Mouse (Mus musculus) frontal cortex, postnatal 14 days (tissue): ENCODE measurements at regions not wholly inside any gene's neighbourhood (a gene's known extent, or its start where the extent isn't known, plus 50 kb on each side); places are given as distances from the start of the nearest gene placed in this dataset.

ENCODE experiments used
- DNase-seq, 2 experiments: peaks; one replicate each; pipeline ENCODE4 v3.0.0; 2022; ENCODE audit warnings: low spot score in 2 of 2

DNA sequence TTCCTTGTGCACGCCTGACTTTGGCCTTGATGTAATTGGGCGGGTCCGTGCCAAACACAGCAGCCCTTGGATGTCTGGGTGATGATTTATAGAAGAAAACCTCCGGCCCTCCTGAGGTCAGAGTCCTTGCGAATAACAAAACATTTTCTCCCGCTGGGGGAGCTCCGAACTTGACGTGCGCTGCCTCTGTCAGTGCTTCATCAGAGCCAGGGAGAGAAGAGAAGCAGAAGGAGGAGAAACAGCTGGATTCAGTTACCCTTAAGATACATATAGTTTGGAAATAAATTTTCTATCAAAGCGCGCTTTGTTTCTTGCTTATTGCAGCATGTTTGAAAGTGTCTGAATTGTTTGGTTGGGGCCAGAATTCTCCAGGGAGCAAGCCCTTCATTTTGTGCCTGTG lies 225.2 kb upstream of the Myocd start:
- no peak for DNase-seq

DNA sequence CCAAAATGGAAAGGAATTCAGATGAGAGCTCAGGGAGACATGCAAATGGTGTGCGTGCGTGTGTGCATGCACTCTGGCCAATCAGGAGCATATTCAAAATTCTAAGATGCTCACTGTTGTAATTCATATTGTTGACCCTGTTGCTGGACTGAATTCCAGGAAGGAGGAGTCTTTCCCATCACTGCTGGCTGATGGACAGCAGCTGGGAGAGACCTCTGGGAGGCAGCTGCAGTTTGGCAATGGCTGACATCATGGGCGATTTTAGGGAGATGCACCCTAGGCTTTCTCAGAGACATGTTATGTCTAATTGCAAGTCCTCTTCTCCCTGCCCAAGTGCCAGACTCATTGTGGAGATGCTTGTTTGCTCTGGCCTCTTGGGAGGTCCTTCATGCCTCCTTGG lies 220.6 kb upstream of the Myocd start:
- DNase-seq: no peak

DNA sequence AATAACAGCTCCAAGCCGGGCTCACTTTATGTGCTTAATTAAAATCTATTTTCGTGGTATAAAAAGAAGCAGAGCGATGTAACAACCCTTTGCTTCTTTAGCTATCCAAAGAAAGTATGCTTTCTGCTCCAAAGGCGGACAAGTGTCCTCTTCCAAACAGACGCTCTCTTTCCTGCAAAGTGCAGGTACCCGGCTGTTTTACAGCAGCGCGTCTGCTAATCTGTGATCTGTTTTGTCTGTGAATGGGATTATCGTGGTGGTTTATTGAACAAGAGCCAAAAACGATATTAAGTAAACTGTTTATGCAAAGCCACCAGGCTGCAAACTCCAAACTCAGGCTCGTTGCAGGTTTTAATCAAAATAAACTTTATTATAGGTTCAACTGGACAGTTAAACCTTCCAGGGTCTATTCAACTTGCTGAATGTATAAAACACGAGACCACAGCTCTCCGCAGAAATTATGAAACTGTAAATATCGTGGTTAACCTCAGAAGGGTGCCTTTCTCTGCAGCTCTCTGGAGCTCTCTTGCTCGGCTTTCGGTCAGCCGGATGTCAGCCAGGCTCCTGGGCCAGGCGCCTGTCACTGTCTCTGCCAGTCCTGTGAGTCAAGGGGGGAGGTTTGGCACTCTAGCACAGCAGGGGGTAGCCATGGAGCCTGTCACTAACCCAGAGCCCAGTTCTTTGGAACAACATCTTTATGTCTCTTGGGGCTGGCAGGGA lies 206.2 kb upstream of the Myocd start:
- no peak for DNase-seq

DNA sequence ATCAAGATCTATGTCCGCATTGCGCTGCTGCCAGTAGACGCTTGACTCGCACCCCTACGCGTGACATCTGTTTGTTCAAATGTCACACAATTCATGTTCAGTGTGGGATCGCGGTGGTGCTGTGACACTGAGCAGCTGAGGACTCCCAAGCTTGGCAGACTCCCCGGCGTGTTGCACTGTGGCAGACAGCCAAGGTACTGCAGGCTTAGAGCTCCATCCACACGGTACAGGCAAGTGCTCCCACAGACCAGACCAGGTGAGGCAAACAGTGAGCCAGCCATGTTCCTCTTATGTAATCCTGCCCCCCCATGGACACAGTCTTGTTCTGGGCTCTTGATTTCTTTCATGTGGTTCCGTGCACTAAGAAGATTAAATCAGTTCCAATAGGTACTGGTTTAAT lies 205.5 kb upstream of the Myocd start:
- peak; percentile 53 to 64 for DNase-seq

DNA sequence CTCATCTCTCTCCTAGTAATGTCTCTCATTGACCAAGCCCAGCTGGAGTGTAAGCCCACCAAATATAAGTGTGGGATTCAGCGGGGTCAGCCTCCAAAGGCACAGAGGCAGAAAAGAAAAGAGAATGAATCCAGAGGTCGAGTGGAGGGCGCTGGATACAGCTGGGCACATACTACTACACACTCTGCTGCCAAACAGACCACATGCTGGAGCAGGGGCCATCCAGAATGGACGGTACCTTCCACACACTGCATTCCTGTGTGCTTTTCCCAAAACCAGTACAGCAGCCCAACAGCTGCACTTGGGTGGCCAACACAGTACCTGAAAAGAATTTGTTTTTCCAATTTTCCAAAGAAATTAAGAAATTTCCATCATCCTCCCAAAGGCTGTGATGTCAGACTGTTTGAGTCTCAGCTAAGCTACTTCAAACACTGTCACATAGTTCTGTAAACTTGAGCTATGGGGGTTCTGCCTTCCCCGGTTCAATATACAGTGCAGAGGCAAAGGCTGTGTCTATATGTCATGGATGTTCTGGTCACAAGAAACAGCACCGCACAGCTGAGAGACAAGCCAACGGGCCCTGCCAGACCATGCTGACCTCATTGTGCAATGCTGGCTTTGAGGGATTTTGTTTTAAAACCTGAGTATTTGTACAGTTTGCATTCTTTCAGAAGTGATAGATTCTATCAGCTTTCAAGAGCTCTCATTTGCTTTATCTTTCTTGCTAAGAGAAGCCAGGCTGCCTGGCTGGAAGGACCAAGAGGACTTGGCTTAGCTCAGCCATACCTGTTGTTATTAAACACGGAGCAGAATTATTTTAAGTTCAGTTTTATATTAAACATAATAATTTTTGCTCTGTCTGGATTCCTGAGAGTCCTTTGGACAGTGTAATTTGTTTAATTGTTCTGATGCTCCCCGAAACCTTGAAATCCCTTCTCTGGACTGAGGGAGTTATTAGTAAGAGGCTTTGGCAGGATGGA lies 200.3 kb upstream of the Myocd start:
- DNase-seq: no peak

DNA sequence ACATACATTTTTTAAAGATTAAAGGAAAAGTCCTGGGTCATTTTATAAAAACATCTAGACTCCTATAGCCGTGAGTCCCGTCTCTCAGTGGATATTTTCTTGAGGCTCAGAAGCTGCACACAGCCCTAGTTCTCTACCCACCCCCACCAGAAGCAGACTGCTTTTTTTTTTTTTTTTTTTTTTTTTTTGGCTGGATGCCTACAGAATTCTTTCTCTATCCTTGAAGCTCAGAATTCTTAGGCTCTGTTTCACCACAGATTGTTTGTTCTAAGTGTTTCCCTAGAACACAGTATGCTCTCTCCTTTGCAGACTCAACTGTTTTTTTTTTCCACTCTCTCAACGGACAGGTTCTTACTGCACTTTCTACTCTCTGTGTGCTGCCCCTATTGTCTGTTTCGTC lies 191.3 kb upstream of the Myocd start:
- no peak for DNase-seq

DNA sequence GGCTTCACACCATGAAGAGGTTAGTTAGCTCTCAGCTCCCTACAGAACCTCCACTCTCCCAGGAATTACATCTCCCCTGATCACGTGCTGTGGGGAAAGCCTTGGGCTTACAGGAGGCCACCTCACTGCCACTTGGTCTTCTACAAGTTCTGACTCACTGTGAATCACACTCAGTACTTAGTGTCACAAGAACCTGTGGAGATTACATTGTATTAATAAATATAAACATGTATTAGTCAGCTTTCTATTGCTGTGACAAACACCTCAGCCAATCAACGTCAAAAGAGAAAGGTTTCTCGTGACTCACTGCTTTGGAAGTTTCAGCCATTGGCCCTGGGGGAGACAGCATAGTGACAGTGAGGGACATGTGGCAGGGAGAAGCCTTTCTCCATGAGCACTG lies 178.6 kb upstream of the Myocd start:
- DNase-seq: no peak

DNA sequence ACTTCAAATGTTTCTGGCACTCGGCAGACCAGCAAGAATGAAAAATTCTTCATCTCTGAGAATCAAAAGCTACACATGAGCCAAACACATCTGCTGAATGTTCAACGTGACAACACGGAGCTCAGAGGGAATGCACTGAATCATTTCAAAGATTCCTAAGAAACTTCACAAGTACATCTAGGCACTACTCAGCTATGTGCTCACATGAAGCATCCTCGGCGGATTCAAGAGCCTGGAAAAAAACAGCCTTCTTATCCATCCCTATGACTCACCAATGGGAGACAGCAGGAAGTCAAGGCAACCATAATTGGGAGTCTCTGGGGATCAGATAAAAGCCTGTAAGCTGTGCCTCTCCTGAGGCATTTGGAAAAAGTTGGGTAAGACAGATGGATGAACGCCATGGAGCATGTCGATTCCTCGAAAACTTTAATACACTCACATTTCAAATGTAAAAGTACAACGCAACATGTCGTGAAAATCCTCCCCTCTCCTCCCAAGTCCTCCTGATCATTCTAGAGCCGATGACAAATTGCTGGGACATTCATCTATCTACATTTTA lies 173.8 kb upstream of the Myocd start:
- DNase-seq: peak in 1 of 2 experiments; percentile 5

DNA sequence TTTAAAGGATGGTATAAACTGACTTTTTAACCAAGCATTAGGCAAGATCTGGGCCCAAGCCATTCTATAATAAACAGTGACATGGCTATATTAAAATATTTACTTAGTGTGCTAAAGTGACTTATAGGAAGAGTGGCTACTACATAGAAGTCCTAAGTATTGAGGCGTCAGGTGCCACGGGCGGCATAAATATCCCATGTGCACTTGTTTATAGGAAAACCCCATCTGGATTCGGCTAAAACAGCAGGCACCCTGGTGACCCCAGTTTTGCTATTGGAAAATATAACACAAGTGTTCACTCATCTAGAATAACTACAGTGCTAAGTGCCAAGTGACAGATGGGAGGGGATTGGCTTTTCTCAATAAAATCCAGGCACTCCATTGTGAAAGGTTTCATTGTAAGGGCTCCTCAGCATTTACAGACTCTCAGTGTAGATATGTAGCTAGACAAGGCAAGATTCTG lies 165.9 kb upstream of the Myocd start:
- no peak for DNase-seq

DNA sequence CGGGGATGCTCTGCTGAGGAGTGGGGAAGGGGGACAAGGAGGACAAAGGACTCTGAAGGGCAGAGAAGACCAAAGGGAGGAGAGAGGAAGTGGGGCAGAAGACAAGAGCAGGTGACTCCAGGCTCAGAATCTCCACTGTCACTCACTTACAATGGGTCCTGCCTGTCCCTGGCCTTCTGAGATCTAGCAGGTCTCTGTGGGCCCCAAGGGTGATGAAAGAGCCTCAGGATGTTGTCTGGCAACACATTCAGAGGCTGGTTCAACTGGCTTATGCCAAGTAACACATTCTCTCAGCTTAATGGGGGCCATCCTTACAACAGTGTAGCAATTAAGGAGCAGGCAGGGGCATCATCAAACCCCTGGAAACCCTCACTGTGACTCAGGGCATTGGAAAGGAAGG lies 152.1 kb upstream of the Myocd start:
- DNase-seq: no peak

DNA sequence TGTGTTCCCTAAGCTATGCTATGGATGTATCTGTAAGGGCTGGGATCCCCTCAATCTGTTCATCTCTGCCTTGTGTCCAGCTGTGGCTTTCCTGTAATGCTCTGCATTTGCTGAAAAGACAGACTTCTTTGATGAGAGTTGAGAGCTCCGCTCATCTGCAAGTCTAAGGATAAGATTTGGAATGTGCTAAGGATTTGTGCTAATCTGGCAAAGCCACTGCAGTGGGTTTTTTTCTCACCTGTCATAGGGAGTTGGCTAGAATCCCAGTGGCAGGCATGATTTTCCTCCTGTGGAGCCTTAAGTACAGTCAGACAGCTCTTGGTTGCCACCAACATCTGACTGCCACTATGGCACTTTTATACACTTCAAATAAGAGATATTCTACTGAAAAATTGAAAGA lies 138.8 kb upstream of the Myocd start:
- DNase-seq: peak; percentile 11 to 19

DNA sequence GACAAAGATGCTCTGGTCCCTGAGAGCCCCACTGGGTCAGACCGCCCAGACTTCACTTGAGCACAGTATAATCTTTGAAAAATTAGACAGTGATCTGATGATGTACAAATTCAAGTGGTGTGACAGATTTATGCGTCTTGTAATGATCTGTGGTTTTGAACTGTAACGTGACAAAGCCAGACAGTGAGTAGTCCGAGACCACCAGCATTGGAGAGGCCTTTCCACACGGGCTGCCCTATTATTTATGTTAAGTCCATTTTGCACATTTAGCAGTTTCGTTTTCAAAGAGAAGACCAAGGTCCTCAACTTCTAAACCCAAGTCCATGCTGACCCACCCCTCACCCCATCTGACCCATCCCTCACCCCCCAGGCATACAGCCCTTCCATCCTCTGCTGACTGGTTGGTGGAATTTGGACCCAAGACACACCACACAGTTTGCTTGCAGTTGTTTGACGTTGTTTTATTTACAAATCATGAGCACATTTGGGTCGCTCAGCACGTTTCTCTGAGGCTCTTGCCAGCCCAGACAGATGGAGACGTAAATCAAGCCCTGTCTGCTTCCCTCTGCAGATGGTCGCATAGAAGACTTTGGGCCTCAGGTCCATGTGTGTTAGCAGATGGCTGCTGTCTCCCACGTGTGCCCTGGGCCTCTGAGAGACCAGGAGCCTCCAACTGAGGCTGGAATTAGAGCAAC lies 132.8 kb upstream of the Myocd start:
- no peak for DNase-seq

DNA sequence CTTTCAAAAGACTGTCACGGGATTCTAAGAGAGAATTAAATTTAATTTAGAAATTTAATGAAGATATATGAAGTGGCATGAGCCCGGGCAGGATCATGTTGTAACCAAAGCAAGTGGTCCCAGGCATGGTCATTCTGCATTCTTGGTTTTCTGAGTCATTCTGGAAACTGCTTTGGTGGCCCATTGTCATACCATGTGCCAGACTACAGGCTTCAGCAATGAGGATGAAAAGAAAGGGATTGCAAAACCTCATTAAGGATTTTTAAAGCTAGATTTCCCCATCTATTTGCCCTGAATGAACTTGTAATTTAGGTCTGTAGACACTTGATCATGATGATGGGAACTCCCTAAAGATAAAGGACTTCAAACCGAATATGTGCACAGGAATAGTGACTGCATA lies 119.4 kb upstream of the Myocd start:
- no peak for DNase-seq

DNA sequence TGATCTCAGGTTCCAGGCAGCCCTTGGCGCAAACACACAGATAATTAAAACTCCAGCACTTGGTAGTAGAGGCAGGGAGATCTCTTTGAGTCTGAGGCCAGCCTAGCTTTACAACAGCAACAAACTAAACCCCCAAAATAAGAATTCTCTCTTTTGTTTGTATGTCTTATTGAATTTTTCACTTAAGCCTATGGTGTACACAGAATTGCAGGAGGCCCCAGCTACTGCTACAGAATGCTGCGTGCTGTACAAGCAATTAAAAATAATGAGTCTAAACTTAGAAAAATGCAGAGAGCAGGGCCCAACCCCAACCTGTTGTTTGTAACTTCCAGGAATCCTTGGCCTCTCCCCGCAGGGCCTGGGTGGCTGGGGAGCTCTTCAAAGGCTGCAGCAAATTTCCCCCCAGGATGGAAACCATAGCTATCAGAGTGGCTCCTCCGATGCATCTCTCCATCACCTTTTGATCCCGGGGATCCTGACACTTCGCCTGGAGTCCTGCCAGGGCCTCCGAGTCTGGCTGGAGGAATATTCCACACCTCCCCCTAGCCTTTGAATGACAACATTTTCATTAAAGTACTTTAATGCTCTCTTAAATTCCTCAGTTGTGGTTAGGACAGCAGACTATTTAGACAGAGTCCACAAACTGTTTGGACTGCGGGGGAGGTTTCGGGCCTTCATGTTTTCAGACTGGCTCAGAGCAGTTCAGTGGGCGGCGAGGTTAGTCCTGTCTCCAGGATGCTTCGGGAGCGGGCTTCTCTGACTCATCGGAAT lies 116.7 kb upstream of the Myocd start:
- no peak for DNase-seq

DNA sequence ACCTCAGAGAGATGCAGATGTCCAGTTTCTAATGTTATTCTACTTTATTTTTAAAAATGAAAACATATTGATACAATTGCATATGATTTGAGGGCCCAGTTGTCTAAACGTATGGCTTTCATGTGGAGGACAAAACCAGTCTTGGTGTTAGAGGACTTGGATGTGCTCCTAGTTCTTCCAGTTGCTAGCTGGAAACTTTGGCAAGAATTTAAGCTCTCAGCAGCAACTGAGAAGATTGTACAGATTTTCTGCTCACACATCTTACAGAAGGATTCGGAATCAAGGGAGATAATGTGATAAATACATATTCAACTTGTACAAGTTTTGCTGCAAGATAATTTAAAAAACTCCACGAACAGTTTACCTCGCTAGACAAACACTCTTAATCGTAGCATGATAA lies 105.6 kb upstream of the Myocd start:
- DNase-seq: no peak

DNA sequence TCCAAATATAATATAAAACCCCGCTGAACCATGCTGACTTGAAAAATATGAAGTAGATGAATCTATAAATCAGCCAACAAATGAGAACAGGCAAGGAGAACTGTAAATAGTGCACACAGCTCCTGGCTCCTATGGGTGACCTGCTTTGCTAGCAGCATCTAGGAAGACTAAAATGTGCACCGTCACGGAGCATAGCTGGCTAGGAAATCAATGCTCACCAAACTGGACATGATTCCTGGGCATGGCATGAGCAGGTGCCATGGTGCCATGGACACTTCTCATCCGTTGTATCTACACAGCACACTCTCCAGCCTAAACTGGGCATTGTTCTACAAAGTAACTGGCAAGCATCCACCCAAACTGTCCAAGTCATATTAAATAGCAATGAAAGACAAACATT lies 103.3 kb upstream of the Myocd start:
- no peak for DNase-seq

DNA sequence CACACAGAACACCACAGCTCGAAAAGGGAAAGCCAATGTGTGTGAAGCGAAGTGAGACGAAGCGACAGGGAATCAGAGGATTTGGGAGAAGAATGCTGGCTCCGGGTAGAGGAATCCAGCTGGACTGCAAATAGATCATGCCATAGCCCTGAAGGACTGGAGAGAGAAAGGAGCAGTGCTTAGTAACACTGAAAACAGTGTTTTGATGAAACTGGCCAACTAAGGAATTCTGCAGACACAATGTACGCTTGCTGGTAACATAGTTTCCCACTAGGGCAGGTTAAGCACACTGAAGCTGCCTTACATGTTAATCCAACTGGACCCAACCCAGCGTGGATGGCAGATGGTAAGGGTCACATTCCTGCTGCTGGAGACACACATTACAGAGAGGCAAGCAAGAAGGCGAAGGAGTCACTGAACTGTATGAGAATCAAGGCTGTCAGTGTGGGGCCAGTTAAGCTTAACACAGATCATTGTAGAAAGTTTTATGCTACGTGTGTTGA lies 102.6 kb upstream of the Myocd start:
- DNase-seq: no peak

DNA sequence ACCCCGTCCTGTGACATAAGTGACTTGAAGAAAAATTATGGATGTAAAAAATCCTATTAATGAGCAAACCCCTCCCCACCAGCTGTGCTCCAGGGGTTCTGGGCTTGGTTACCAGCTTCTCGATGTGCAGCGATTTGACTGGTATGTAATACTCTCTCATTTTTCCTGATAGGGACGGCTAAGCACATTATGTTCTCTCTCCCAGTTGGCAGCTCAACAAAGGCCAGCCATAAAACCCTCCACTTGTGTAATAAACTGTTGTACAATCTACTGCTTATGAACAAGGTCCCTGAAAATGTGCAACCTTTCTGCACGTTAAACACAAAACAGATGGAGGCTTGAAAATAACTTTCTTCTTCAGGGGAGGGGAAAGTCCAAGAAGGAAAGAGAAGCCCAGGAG lies 98.0 kb upstream of the Myocd start:
- no peak for DNase-seq

DNA sequence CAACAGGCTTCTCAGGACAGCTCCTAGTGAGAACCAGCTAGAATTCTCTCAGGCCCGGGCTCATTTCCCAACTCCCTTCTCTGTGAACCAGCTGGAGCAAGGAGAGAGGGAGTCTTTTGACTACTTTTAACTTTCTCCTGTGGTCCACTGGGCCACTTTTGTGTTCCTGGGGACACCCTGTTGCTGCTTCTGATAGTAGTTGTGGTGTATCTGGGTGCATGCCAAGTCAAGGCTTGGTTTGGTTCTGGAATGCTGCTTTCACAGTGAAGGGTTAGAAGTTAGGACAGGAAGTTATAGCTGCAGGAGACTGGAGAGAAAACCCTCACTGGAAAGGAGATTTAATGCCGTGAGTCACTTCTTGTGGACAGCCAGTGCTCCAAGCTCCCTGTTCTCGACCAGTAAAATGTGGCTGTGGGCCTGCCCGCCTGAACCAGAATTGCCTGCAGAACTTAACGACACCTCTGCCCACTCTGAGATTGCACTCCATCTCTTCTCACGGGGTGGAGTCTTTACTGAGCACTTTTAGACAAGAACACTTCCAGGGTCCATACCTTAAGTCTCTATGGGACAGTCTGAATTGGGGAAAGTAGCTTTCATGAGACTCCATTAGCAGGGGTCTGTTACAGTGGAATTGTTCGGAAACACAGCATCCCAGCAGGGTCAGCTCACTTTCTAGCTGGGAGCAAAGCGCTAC lies 97.0 kb upstream of the Myocd start:
- no peak for DNase-seq

DNA sequence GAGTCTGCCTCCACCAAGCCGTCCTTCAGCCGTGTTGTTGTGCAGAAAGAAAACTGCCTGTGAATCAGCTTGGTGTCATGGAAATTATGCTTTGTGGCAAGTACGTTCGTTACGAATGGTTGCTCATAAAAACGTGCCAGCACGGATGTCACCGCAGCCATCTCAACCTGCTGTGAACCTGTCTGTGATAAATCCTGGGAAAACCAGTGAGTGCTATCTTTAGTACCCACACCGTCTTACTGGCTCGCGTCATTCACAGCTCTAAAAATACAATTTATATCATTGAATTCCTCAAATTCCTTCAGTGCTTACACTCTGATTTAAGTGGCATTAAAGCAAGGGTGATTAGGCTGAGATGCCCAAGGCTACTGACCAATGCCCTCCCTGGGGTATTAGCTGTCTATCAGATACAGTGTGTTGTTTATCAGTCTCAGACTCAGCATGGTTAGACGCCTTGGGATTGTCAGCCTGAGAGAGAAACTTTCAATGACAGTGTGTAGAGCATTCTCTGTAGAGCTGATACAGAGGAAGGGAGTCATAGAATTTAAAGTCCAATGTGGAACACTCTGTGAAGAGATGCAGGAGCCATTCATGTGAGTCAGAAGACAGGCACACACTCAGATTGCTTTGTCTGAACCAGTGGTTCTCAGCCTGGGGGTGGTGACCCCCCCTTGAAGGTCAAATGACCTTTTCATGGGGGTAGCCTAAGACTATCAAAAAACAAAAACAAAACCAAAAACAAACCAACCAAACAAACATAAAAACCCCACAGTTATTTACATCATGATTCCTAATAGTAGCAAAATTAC lies 96.2 kb upstream of the Myocd start:
- no peak for DNase-seq
